ENCODE assay signal across 9 mouse cellular contexts in the genomic region with DNA sequence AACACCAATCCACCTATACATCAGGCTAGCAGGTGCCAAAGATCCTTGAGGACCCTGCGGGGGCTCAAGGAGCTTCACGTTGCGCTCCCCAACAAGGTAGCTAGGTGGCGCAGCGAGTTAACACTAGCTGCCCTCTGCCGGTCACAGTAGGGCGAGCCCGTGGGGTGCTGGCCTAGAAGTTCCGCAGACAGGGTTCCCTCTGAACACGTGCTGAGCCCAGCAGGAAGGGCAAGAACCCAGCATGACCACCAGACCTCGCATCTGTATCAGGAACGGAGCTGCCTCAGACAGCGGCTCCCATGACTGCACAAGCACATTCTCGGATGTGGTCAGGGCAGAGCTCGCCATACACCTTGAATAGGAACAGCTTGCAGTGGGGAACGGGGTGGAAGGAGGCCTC. TPM values are rescaled to one million over a fixed set of nuclear protein-coding genes. Genes with fewer than 3 reads are reported as not detected.
DNase-seq lines count a peak whose midpoint lies in the region; ATAC-seq and TF ChIP-seq lines count a peak whose summit lies in the region.
"Had no signal": no experiment of that assay in that cellular context is flagged by ENCODE, and none has a peak within 500 bp of the region (broad histone marks: within the 10 kb centered on the region; RNA-seq: fewer than 3 reads in every experiment).

No protein-coding gene starts in this region.

- H3K4me1 ChIP-seq in CH12.LX (ENCODE audit: control insufficient read depth in 1 of 2, insufficient read depth in 2 of 2) = peaks cover 3 to 23% of the 10 kb centered on the region in 2 experiments
- H3K4me1 ChIP-seq in erythroblast, embryonic 14.5 days (ENCODE audit: control insufficient read depth) = peaks cover 79% of the 10 kb centered on the region
- peaks cover 95% of the 10 kb centered on the region for H3K4me1 ChIP-seq in heart, embryonic 13.5 days
- H3K4me1 ChIP-seq in kidney, embryonic 16.5 days (ENCODE audit: insufficient read depth, low read length) = peaks cover 48% of the 10 kb centered on the region
- H3K4me1 ChIP-seq in liver, postnatal 0 days (ENCODE audit: insufficient read depth) = peaks cover 13% of the 10 kb centered on the region
- H3K4me1 ChIP-seq in neural tube, embryonic 13.5 days (replicated peaks) = peaks cover 97% of the 10 kb centered on the region

- DNase-seq in CH12.LX (ENCODE audit: extremely low read depth) = peak; percentile 71
- DNase-seq in brain, embryonic 14.5 days (ENCODE audit: low read depth) = peak; percentile 89
- DNase-seq in liver, postnatal 0 days = peak; percentile 88
- DNase-seq in thymus, adult 18-20 months = peak; percentile 62 to 65

- no peak for TF ChIP-seq EP300 in CH12.LX (IDR thresholded peaks at IDR 0.05; ENCODE audit: low read length)
- no peak for TF ChIP-seq EP300 in liver, postnatal 0 days (IDR thresholded peaks at IDR 0.05; ENCODE audit: low read depth)

- peak; percentile 75 for TF ChIP-seq RAD21 in CH12.LX (IDR thresholded peaks at IDR 0.05; ENCODE audit: low read depth, low read length)

- in situ Hi-C loops in CH12.LX (cut with MboI; ENCODE audit: low pct_ligation_motif_present, low pct_unique_long_range_greater_than_20kb, low sequenced_read_pairs) = loop anchor here (5.0 kb wide), 1 partner anchor 70 kb away; no protein-coding TSS in a partner anchor

- H3K27ac ChIP-seq in CH12.LX (ENCODE audit: insufficient read depth, low read depth) = no peak overlapping the region
- peak overlapping the region; percentile 60; the same call in 1 of the 2 replicates for H3K27ac ChIP-seq in heart, embryonic 13.5 days (replicated peaks)
- H3K27ac ChIP-seq in kidney, embryonic 16.5 days (ENCODE audit: low read length) = no peak overlapping the region
- no peak overlapping the region for H3K27ac ChIP-seq in liver, postnatal 0 days (ENCODE audit: low read depth)
- H3K27ac ChIP-seq in neural tube, embryonic 13.5 days (replicated peaks) = no peak overlapping the region

- TF ChIP-seq CTCF in CH12.LX (conservative IDR thresholded peaks at IDR 0.05 in 1 of 2, IDR thresholded peaks at IDR 0.05 in 1 of 2; ENCODE audit: low read depth in 2 of 2, low read length in 2 of 2) = peak; percentile 57 to 100
- TF ChIP-seq CTCF in brain, embryonic 14.5 days (IDR thresholded peaks at IDR 0.05; ENCODE audit: borderline replicate concordance, extremely low read depth, insufficient read depth, insufficient read length) = peak; percentile 97
- peak; percentile 100 for TF ChIP-seq CTCF in liver, postnatal 0 days (IDR thresholded peaks at IDR 0.05; ENCODE audit: low read depth)

- peaks cover 91% of the 10 kb centered on the region for H3K27me3 ChIP-seq in CH12.LX (replicated peaks)
- peaks cover 33% of the 10 kb centered on the region for H3K27me3 ChIP-seq in erythroblast, embryonic 14.5 days (ENCODE audit: control insufficient read depth)
- H3K27me3 ChIP-seq in heart, embryonic 13.5 days (replicated peaks) = peaks cover 28% of the 10 kb centered on the region
- peaks cover 53% of the 10 kb centered on the region for H3K27me3 ChIP-seq in kidney, embryonic 16.5 days (ENCODE audit: insufficient read depth, low read length)
- no peaks in the 10 kb centered on the region for H3K27me3 ChIP-seq in liver, postnatal 0 days (ENCODE audit: insufficient read depth, low read length)
- H3K27me3 ChIP-seq in neural tube, embryonic 13.5 days = peaks cover 96% of the 10 kb centered on the region

- dilution Hi-C loops in CH12.LX (cut with MboI; ENCODE audit: extremely low pct_ligation_motif_present, extremely low pct_unique_long_range_greater_than_20kb, low sequenced_read_pairs) = no loop called here

- WGBS in heart, embryonic 13.5 days = 1% methylated on average over 16 of the region's 16 CpGs
- WGBS in kidney, embryonic 16.5 days = 4% methylated on average over 16 of the region's 16 CpGs
- WGBS in liver, postnatal 0 days (ENCODE audit: insufficient replicate concordance) = 2% methylated on average over 16 of the region's 16 CpGs
- WGBS in neural tube, embryonic 13.5 days = 1% methylated on average over 16 of the region's 16 CpGs

- H3K4me2 ChIP-seq in CH12.LX (ENCODE audit: insufficient read depth, low read depth, poor library complexity, severe bottlenecking) = peak overlapping the region; percentile 64; the same call in 1 of the 2 replicates
- peak overlapping the region; percentile 60 for H3K4me2 ChIP-seq in heart, embryonic 13.5 days
- peak overlapping the region; percentile 43 for H3K4me2 ChIP-seq in kidney, embryonic 16.5 days (replicated peaks; ENCODE audit: low read depth, low read length)
- H3K4me2 ChIP-seq in liver, postnatal 0 days (ENCODE audit: low read depth, low read length) = peak overlapping the region; percentile 58
- peak overlapping the region; percentile 40 for H3K4me2 ChIP-seq in neural tube, embryonic 13.5 days

- no peak overlapping the region for H3K4me3 ChIP-seq in CH12.LX (replicated peaks in 1 of 3; ENCODE audit: low read depth in 2 of 3, low read length in 2 of 3, poor library complexity in 1 of 3)
- H3K4me3 ChIP-seq in erythroblast, embryonic 14.5 days (replicated peaks) = peak overlapping the region; percentile 55
- H3K4me3 ChIP-seq in heart, embryonic 13.5 days = peak overlapping the region; percentile 31
- peak overlapping the region; percentile 5; the same call in 1 of the 2 replicates for H3K4me3 ChIP-seq in kidney, embryonic 16.5 days (ENCODE audit: low read length)
- no peak overlapping the region for H3K4me3 ChIP-seq in liver, postnatal 0 days (ENCODE audit: low read depth, low read length)
- H3K4me3 ChIP-seq in neural tube, embryonic 13.5 days = peak overlapping the region; percentile 11; the same call in 1 of the 2 replicates

- H3K9me3 ChIP-seq in CH12.LX (replicated peaks; ENCODE audit: low read length) = no peaks in the 10 kb centered on the region
- H3K9me3 ChIP-seq in erythroblast, embryonic 14.5 days (ENCODE audit: control insufficient read depth, low read length) = no peaks in the 10 kb centered on the region
- H3K9me3 ChIP-seq in heart, embryonic 13.5 days = no peaks in the 10 kb centered on the region
- H3K9me3 ChIP-seq in kidney, embryonic 16.5 days (ENCODE audit: low read length) = no peaks in the 10 kb centered on the region
- H3K9me3 ChIP-seq in liver, postnatal 0 days (ENCODE audit: low read length) = no peaks in the 10 kb centered on the region
- no peaks in the 10 kb centered on the region for H3K9me3 ChIP-seq in neural tube, embryonic 13.5 days

- TF ChIP-seq POLR2A in CH12.LX (IDR thresholded peaks at IDR 0.05; ENCODE audit: low read depth, low read length) = no peak
- TF ChIP-seq POLR2A in brain, embryonic 14.5 days (IDR thresholded peaks at IDR 0.05; ENCODE audit: borderline replicate concordance, extremely low read depth, insufficient read depth, insufficient read length, poor library complexity, severe bottlenecking) = no peak

- no peak overlapping the region for H3K9ac ChIP-seq in CH12.LX (ENCODE audit: insufficient read depth, low read depth)
- H3K9ac ChIP-seq in heart, embryonic 13.5 days = peak overlapping the region; percentile 71
- H3K9ac ChIP-seq in kidney, embryonic 16.5 days (replicated peaks; ENCODE audit: low read length) = peak overlapping the region; percentile 37
- 0 out of 2 replicates have a peak overlapping the region, but pooled peaks have one; percentile 33 for H3K9ac ChIP-seq in liver, postnatal 0 days (replicated peaks)
- 0 out of 2 replicates have a peak overlapping the region, but pooled peaks have one; percentile 52 for H3K9ac ChIP-seq in neural tube, embryonic 13.5 days

- H3K36me3 ChIP-seq in CH12.LX (replicated peaks in 1 of 2; ENCODE audit: control insufficient read depth in 1 of 2, insufficient read depth in 1 of 2, low read length in 1 of 2) = no peaks in the 10 kb centered on the region
- H3K36me3 ChIP-seq in erythroblast, embryonic 14.5 days (ENCODE audit: control insufficient read depth) = peaks cover 6% of the 10 kb centered on the region
- no peaks in the 10 kb centered on the region for H3K36me3 ChIP-seq in heart, embryonic 13.5 days
- H3K36me3 ChIP-seq in kidney, embryonic 16.5 days (ENCODE audit: insufficient read depth, low read length) = no peaks in the 10 kb centered on the region
- no peaks in the 10 kb centered on the region for H3K36me3 ChIP-seq in liver, postnatal 0 days (replicated peaks; ENCODE audit: insufficient read depth, low read length)
- no peaks in the 10 kb centered on the region for H3K36me3 ChIP-seq in neural tube, embryonic 13.5 days

- no peaks in the 10 kb centered on the region for H3K79me2 ChIP-seq in CH12.LX (replicated peaks; ENCODE audit: control insufficient read depth, extremely low read depth, insufficient read depth, poor library complexity, severe bottlenecking)

- ATAC-seq in heart, embryonic 13.5 days (ENCODE audit: extremely low read depth, insufficient number of reproducible peaks, low FRiP score, low TSS enrichment) = 0 out of 2 replicates have a peak, but pooled peaks have one; percentile 15
- peak; percentile 32; the same call in 1 of the 2 replicates for ATAC-seq in kidney, embryonic 16.5 days (ENCODE audit: low FRiP score, low TSS enrichment)
- ATAC-seq in liver, postnatal 0 days = peak; percentile 82
- 0 out of 2 replicates have a peak, but pooled peaks have one; percentile 21 for ATAC-seq in neural tube, embryonic 13.5 days (ENCODE audit: low read depth)

RNA-seq across cellular contexts. Expression of a gene that starts 14.8 kb away (rescaled TPM):
- total RNA-seq in CH12.LX (2012; rRNA removed) (0.17 TPM in 1 of 2 replicates, not detected in the other), CH12.LX (2014; rRNA removed) (0.39 TPM in 1 of 2 replicates, not detected in the other)
- polyA plus RNA-seq in CH12.LX (2012; ENCODE audit: insufficient read length, low read depth) = not detected in 2 replicates
- 0.92 and 1.5 TPM in 2 replicates for polyA plus RNA-seq in brain, embryonic 14.5 days (2012; rRNA removed)
- polyA plus RNA-seq in erythroblast, embryonic 14.5 days (2012) = 11.0 and 11.9 TPM in 2 replicates
- 7.8 and 8.9 TPM in 2 replicates for polyA plus RNA-seq in heart, embryonic 13.5 days (2015; fragmentation: Nextera tagmentation; extraction: Ambion mirVana)
- 2.3 and 2.8 TPM in 2 replicates for polyA plus RNA-seq in kidney, embryonic 16.5 days (2015; fragmentation: Nextera tagmentation; extraction: Ambion mirVana)
- polyA plus RNA-seq in liver, postnatal 0 days (2015; fragmentation: Nextera tagmentation; extraction: Ambion mirVana) = 4.8 and 6.3 TPM in 2 replicates
- 1.4 and 2.2 TPM in 2 replicates for polyA plus RNA-seq in neural tube, embryonic 13.5 days (2015; fragmentation: Nextera tagmentation; extraction: Ambion mirVana)
- total RNA-seq: layer of hippocampus, adult 18-20 months had no signal

RNA-seq across cellular contexts. Expression of a gene that starts 36.4 kb away (rescaled TPM):
- total RNA-seq in CH12.LX (2012; rRNA removed) (38.5 and 45.5 TPM in 2 replicates), CH12.LX (2014; rRNA removed) (20.3 and 20.6 TPM in 2 replicates)
- polyA plus RNA-seq in CH12.LX (2012; ENCODE audit: insufficient read length, low read depth) = 53.2 and 54.5 TPM in 2 replicates
- polyA plus RNA-seq in brain, embryonic 14.5 days (2012; rRNA removed) = 3.4 and 4.7 TPM in 2 replicates
- polyA plus RNA-seq in erythroblast, embryonic 14.5 days (2012) = 61.4 and 62.8 TPM in 2 replicates
- polyA plus RNA-seq in heart, embryonic 13.5 days (2015; fragmentation: Nextera tagmentation; extraction: Ambion mirVana) = 15.4 and 17.1 TPM in 2 replicates
- 7.9 and 8.1 TPM in 2 replicates for polyA plus RNA-seq in kidney, embryonic 16.5 days (2015; fragmentation: Nextera tagmentation; extraction: Ambion mirVana)
- 24.6 and 25.7 TPM in 2 replicates for polyA plus RNA-seq in liver, postnatal 0 days (2015; fragmentation: Nextera tagmentation; extraction: Ambion mirVana)
- polyA plus RNA-seq in neural tube, embryonic 13.5 days (2015; fragmentation: Nextera tagmentation; extraction: Ambion mirVana) = 2.8 and 3.6 TPM in 2 replicates

RNA-seq across cellular contexts. Expression of a gene that starts 49.9 kb away (rescaled TPM):
- total RNA-seq in CH12.LX (2012; rRNA removed) (45.1 and 49.0 TPM in 2 replicates), CH12.LX (2014; rRNA removed) (21.9 and 23.3 TPM in 2 replicates)
- polyA plus RNA-seq in CH12.LX (2012; ENCODE audit: insufficient read length, low read depth) = 73.0 and 84.1 TPM in 2 replicates
- 81.8 and 87.0 TPM in 2 replicates for polyA plus RNA-seq in brain, embryonic 14.5 days (2012; rRNA removed)
- 7.0 and 8.5 TPM in 2 replicates for polyA plus RNA-seq in erythroblast, embryonic 14.5 days (2012)
- 15.1 and 15.7 TPM in 2 replicates for polyA plus RNA-seq in heart, embryonic 13.5 days (2015; fragmentation: Nextera tagmentation; extraction: Ambion mirVana)
- 22.5 and 26.7 TPM in 2 replicates for polyA plus RNA-seq in kidney, embryonic 16.5 days (2015; fragmentation: Nextera tagmentation; extraction: Ambion mirVana)
- polyA plus RNA-seq in liver, postnatal 0 days (2015; fragmentation: Nextera tagmentation; extraction: Ambion mirVana) = 3.3 and 3.6 TPM in 2 replicates
- polyA plus RNA-seq in neural tube, embryonic 13.5 days (2015; fragmentation: Nextera tagmentation; extraction: Ambion mirVana) = 14.1 and 15.1 TPM in 2 replicates

RNA-seq across cellular contexts. Expression of a gene that starts 51.5 kb away (rescaled TPM):
- 157 and 160 TPM in 2 replicates for total RNA-seq in CH12.LX (2012; rRNA removed)
- 77.0 and 94.5 TPM in 2 replicates for total RNA-seq in CH12.LX (2014; rRNA removed)
- 140 and 157 TPM in 2 replicates for polyA plus RNA-seq in CH12.LX (2012; ENCODE audit: insufficient read length, low read depth)
- 113 and 120 TPM in 2 replicates for polyA plus RNA-seq in brain, embryonic 14.5 days (2012; rRNA removed)
- polyA plus RNA-seq in erythroblast, embryonic 14.5 days (2012) = 8.9 and 9.0 TPM in 2 replicates
- polyA plus RNA-seq in heart, embryonic 13.5 days (2015; fragmentation: Nextera tagmentation; extraction: Ambion mirVana) = 47.6 and 51.6 TPM in 2 replicates
- 81.5 and 82.9 TPM in 2 replicates for polyA plus RNA-seq in kidney, embryonic 16.5 days (2015; fragmentation: Nextera tagmentation; extraction: Ambion mirVana)
- polyA plus RNA-seq in liver, postnatal 0 days (2015; fragmentation: Nextera tagmentation; extraction: Ambion mirVana) = 21.3 TPM in 2 replicates
- 53.6 and 55.5 TPM in 2 replicates for polyA plus RNA-seq in neural tube, embryonic 13.5 days (2015; fragmentation: Nextera tagmentation; extraction: Ambion mirVana)

Comparison
In these comparisons a context has a peak if more than half of its experiments do, and no peak if none do; other contexts are left out.
1. H3K4me3 ChIP-seq: peak in erythroblast, embryonic 14.5 days (single experiment), heart, embryonic 13.5 days (single experiment), kidney, embryonic 16.5 days (single experiment) and neural tube, embryonic 13.5 days (single experiment); none in CH12.LX (0 of 3) and liver, postnatal 0 days (single experiment).
2. ATAC-seq: peak in every context shown above with its lines; median percentile 82 in liver, postnatal 0 days; 32 in kidney, embryonic 16.5 days; 21 in neural tube, embryonic 13.5 days; 15 in heart, embryonic 13.5 days.
3. Peak in every context shown above with its lines, with median percentiles within 50 percentile points of each other: DNase-seq, H3K4me2 ChIP-seq and CTCF ChIP-seq.